Mouse (Mus musculus) heart, adult 2 months (tissue): ENCODE data around the gene Pcf11. TPM values are rescaled to one million over a fixed set of nuclear protein-coding genes. Genes with fewer than 3 reads are reported as not detected.

ENCODE experiments used
- DNase-seq, 2 experiments: peaks; one replicate each; pipeline ENCODE4 v3.0.0; 2021
- H3K27ac ChIP-seq: fragments of 200-600 bp; 2 replicates; pipeline ENCODE4 v1.8.1; 2022
- H3K27me3 ChIP-seq: fragments of 200-500 bp; 2 replicates; pipeline ENCODE4 v1.6.1; 2012; ENCODE audit warnings: mild to moderate bottlenecking, low read length, inconsistent platforms, mixed read lengths; ENCODE audit not compliant: control insufficient read depth, insufficient read depth
- H3K36me3 ChIP-seq: fragments of 200-500 bp; 2 replicates; pipeline ENCODE4 v1.6.1; 2012; ENCODE audit warnings: low read length, inconsistent platforms; ENCODE audit not compliant: control insufficient read depth, insufficient read depth
- H3K4me1 ChIP-seq: fragments of 200-500 bp; 2 replicates; pipeline ENCODE4 v1.6.1; 2011; ENCODE audit warnings: low read length; ENCODE audit not compliant: control insufficient read depth, insufficient read depth
- H3K4me3 ChIP-seq: fragments of 200-600 bp; 2 replicates; pipeline ENCODE4 v1.8.1; 2022
- H3K79me2 ChIP-seq: fragments of 200-500 bp; replicated peaks from 2 replicates; pipeline ENCODE4 v1.6.1; 2012; ENCODE audit warnings: mild to moderate bottlenecking, inconsistent platforms, low read length, moderate library complexity, mixed read lengths; ENCODE audit not compliant: control insufficient read depth, insufficient read depth
- H3K9ac ChIP-seq: fragments of 200-500 bp; 2 replicates; pipeline ENCODE4 v1.6.1; 2012; ENCODE audit warnings: low read depth, mild to moderate bottlenecking, control low read depth, inconsistent platforms, low read length, mixed read lengths
- CTCF ChIP-seq: fragments of 200-600 bp; IDR thresholded peaks from 2 replicates; pipeline ENCODE4 v1.8.1; 2022; ENCODE audit warnings: antibody characterized with exemption, mild to moderate bottlenecking, moderate library complexity
- EP300 ChIP-seq: fragments of 200-500 bp; IDR thresholded peaks from 2 replicates; pipeline ENCODE4 v1.6.1; 2011; ENCODE audit warnings: low read depth, low read length, control low read depth; ENCODE audit not compliant: insufficient read depth
- POLR2A ChIP-seq: fragments of 200-500 bp; IDR thresholded peaks from 2 replicates; pipeline ENCODE4 v1.6.1; 2011; ENCODE audit warnings: mild to moderate bottlenecking, low read depth, low read length, control low read depth; ENCODE audit not compliant: insufficient read depth
- WGBS: fragments of 180-500 bp; shearing (Covaris S2); methylation state at CpG from one replicate; pipeline ENCODE4 v1.1.7; 2018; 5-methylcytosine and 5-hydroxymethylcytosine counted together
- intact Hi-C: fragments of 180-260 bp; cut with DNase I; formaldehyde crosslinking; loops from one replicate; pipeline ENCODE4 v1.15.1; 2025
- long read RNA-seq: library from polyadenylated mRNA; stranded (forward); transcript quantifications from one replicate; pipeline ENCODE4 v2.0.0, GENCODE M21; 2021
- polyA plus RNA-seq: library from polyadenylated mRNA; depleted of rRNA; stranded (reverse); fragments of >200 nt; gene quantifications from 2 replicates; pipeline ENCODE4 v1.2.3, GENCODE M21; 2012; rRNA removed
- total RNA-seq, 2 experiments: library from RNA; stranded (reverse); gene quantifications; 2 replicates each; pipeline ENCODE4 v1.2.3; 2021

Pcf11 gene
- total RNA-seq (10 to 100 TPM; 22.4 to 25.0 TPM), polyA plus RNA-seq (8.7 and 11.9 TPM in 2 replicates)
- long read RNA-seq, full-length matches to known transcripts: 8 of 8 reads
- long read RNA-seq, partial matches to known transcripts: 0 of 8 reads
- long read RNA-seq, other reads (novel, unspliced or antisense): 0 of 8 reads

DNA sequence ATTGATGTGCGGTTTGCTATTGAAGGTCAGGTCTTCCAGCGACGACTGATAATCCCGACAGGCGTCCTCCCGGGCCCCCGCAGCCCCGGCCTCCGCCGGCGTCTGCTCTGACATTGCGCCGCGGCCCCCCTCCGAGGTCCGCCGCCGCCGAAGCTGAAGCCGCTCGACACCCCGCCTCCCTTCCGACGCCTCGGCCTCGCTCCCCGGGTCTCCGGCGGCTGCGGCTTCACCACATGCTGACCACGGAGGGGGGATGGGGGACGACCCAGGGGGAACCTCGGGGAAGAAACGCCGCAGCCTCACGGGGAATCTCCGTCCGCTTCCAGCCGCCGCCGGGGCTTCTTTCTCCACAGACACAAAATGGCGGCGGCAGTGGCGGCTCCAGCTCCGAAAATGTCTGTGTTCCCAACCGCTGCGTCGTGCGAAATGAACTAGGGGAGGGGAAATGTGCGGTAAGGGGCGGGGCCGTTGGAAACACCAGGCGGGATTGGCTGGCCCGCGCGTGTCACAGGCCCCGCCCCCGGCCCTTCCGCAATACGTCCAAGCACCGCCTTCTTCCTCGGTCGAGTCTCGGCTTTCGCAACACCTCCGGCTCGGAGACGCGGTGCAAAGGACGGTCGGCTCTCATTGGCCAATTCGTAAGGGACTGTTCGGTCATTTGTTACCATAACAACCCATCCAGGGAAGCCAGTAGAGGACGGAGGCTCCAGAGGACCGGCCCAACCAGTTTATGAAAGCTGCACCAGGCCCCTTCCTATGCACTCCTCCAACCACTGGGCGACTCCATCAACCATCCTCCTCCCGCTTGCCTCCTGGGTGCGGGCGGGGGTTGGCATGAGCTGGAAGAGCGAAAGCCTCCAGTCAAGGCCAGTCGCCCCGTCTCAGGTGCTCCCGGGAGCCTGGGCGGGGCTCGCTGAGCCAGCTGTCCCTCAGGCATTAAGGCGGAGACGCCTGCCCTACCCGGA lies at the start of gene Pcf11:
Gene Pcf11 (minus strand): TSS at position 428 of the 965 bp plus-strand sequence.
- no peak for TF ChIP-seq CTCF
- TF ChIP-seq EP300: peak; percentile 44; the same call in 1 of the 2 replicates
- TF ChIP-seq POLR2A: peak; percentile 97
- H3K79me2 ChIP-seq: peaks cover 1% of the 10 kb centered on the region
- H3K4me3 ChIP-seq: peak within 1 kb of the TSS; percentile 79
- peak within 1 kb of the TSS; percentile 95 for H3K9ac ChIP-seq
- WGBS: under 1% methylated on average over 88 of the region's 88 CpGs
- H3K27ac ChIP-seq: peak within 1 kb of the TSS; percentile 98
- peaks cover 4% of the 10 kb centered on the region for H3K4me1 ChIP-seq
- peaks cover 16% of the 10 kb centered on the region for H3K36me3 ChIP-seq
- H3K27me3 ChIP-seq: no peaks in the 10 kb centered on the region
- DNase-seq: peak; percentile 96 to 97
- intact Hi-C loops: loop anchor here (1.0 to 2.0 kb wide), 3 partner anchors 23 to 108 kb away; partner anchors contain the start of genes Ccdc90b and Rab30

GRCm38 (mm10) chr7:92715055-92715454 lies 45.3 kb upstream of the Pcf11 start:
- intact Hi-C loops: no loop called here
- no peak overlapping the region for H3K9ac ChIP-seq
- no peak for DNase-seq
- TF ChIP-seq CTCF (no peak), POLR2A (no peak), EP300 (no peak)
- 83% methylated on average over 1 of the region's 1 CpGs for WGBS
- H3K79me2 ChIP-seq: no peaks in the 10 kb centered on the region
- no peaks in the 10 kb centered on the region for H3K4me1 ChIP-seq
- H3K27ac ChIP-seq: no peak overlapping the region
- no peaks in the 10 kb centered on the region for H3K27me3 ChIP-seq
- no peak overlapping the region for H3K4me3 ChIP-seq
- H3K36me3 ChIP-seq: no peaks in the 10 kb centered on the region

DNA sequence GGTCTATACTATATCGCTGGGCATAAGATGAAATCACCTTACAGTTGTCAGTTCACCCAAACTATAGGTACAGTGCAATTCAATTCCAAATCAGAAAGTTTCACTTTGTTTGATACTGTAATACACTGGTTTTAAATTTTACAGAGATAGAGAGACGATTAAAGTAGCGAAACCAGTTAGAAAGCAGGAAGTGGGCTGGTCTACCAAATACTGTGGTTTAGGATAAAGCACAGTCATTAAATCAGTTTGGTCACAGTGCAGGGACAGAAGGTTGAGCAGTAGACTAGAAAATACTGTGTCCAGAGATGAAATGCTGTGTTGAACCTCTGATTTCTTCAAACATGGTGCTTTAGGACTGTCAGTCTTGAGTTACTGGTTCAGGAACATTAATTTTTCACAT lies 41.9 kb upstream of the Pcf11 start:
- no peaks in the 10 kb centered on the region for H3K4me1 ChIP-seq
- no peak overlapping the region for H3K9ac ChIP-seq
- intact Hi-C loops: no loop called here
- no peak for TF ChIP-seq EP300
- no peak for TF ChIP-seq POLR2A
- no peak for TF ChIP-seq CTCF
- H3K4me3 ChIP-seq: no peak overlapping the region
- WGBS: 61% methylated on average over 3 of the region's 3 CpGs
- no peak for DNase-seq
- H3K27ac ChIP-seq: no peak overlapping the region
- no peaks in the 10 kb centered on the region for H3K36me3 ChIP-seq
- H3K27me3 ChIP-seq: no peaks in the 10 kb centered on the region
- no peaks in the 10 kb centered on the region for H3K79me2 ChIP-seq

- Histone ChIP-seq H3K9ac (no peak overlapping the region), H3K27ac (no peak overlapping the region), H3K79me2 (no peaks in the 10 kb centered on the region), H3K27me3 (no peaks in the 10 kb centered on the region), H3K4me3 (no peak overlapping the region), H3K4me1 (no peaks in the 10 kb centered on the region), H3K36me3 (no peaks in the 10 kb centered on the region)
- intact Hi-C loops: no loop called here
- 34% methylated on average over 2 of the region's 2 CpGs for WGBS
- DNase-seq: no peak
- TF ChIP-seq EP300: no peak
- no peak for TF ChIP-seq POLR2A
- no peak for TF ChIP-seq CTCF
These were observed 39.8 kb upstream of the Pcf11 start for GRCm38 (mm10) chr7:92709573-92709972.

DNA sequence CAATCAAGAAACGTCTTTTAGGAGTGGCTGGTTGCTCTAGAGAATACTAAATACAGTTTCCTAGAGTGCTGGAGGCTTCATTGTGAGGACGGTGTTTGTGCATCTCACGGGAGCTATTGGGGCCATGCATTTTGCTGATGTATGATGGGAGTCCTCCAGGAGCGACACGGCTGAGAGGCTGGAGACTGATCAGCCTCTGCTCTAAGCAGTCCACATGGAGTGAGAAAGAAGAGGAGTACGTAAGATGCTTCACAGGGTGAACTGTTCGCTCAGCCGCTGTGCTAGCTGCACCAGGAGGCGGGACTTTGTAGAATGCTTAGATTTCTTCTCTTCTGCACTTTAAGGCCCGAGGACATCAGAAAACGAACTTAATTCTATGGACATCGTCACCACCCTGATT lies 37.0 kb upstream of the Pcf11 start:
- TF ChIP-seq POLR2A: no peak
- no peak for TF ChIP-seq CTCF
- Histone ChIP-seq H3K4me3 (no peak overlapping the region), H3K36me3 (no peaks in the 10 kb centered on the region)

DNA sequence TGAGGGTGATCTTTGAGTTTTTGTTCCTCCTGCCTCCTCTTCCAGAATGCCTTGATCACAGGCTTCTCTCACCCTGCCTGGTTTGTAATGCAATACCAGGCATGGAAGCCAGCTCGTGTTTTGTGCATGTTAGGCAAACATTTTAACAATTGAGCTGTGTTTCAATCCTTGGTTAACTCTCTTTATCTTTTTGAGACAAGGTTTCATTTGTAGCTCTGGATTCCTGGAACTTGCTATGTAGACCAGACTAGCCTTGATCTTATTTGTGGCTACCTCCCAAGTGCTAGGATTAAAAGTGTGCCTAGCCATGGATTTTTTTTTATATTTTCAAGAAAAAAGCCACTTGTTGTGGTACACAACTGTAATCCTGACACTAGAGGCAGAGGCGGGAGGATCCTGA lies 35.8 kb upstream of the Pcf11 start:
- TF ChIP-seq POLR2A (no peak), CTCF (no peak), EP300 (no peak)
- no peaks in the 10 kb centered on the region for H3K4me1 ChIP-seq
- no peak for DNase-seq
- H3K9ac ChIP-seq: no peak overlapping the region
- no peaks in the 10 kb centered on the region for H3K27me3 ChIP-seq
- 63% methylated on average over 2 of the region's 2 CpGs for WGBS
- H3K4me3 ChIP-seq: no peak overlapping the region
- H3K36me3 ChIP-seq: no peaks in the 10 kb centered on the region
- intact Hi-C loops: no loop called here
- H3K79me2 ChIP-seq: no peaks in the 10 kb centered on the region
- no peak overlapping the region for H3K27ac ChIP-seq

More for the DNA sequence above, 37.0 kb upstream of the Pcf11 start:
- no peak for DNase-seq
- Histone ChIP-seq H3K4me1 (no peaks in the 10 kb centered on the region), H3K27me3 (no peaks in the 10 kb centered on the region), H3K79me2 (no peaks in the 10 kb centered on the region), H3K9ac (no peak overlapping the region), H3K27ac (no peak overlapping the region)
- intact Hi-C loops: no loop called here
- WGBS: 51% methylated on average over 12 of the region's 12 CpGs
